In the genomic region with DNA sequence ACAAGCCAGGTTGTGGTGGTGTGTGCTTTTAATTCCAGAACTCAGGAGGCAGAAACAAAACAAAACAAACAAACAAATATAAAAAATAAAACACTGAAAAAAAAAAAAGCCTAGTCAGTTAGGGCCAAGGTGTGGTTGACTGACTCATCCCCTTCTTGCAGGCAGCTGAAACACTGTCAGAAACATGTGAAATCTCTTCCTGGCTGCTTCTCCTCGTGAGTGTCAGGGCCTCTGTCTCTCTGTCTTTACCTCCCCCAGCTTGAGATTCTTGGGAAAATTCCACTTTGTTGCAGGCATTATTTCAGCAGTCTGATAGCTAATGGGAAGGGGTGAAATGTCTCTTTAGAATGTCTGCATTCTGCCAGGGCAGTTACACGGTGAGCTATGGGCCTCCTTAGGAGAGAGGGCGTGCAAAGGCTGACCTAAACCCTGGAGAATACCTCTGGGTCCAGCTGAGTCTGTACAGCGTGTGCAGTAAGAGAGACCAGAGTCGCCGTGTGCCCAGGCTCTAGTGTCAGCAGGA, we compare ENCODE assay signal across 1 mouse cellular context.
TF ChIP-seq lines count a peak whose summit lies in the region.

No protein-coding gene starts in this region.

TF ChIP-seq in MEL, 35 proteins besides CTCF, POLR2A, EP300 and RAD21 (continued from another document):
- TF ChIP-seq ZMIZ1 (IDR thresholded peaks at IDR 0.05; ENCODE audit: low read depth, low read length) (no peak), POLR2AphosphoS5 (IDR thresholded peaks at IDR 0.05; ENCODE audit: borderline replicate concordance, low read depth, low read length) (no peak), USF2 (IDR thresholded peaks at IDR 0.05; ENCODE audit: borderline replicate concordance in 1 of 2, insufficient read depth in 1 of 2, low read depth in 1 of 2, low read length in 2 of 2) (no peak), MXI1 (IDR thresholded peaks at IDR 0.05; ENCODE audit: low read depth, low read length) (peak; percentile 68; the same call in 1 of the 2 replicates), ETS1 (IDR thresholded peaks at IDR 0.05; ENCODE audit: low read depth, low read length) (peak; percentile 56), TBP (IDR thresholded peaks at IDR 0.05; ENCODE audit: low read depth, low read length) (no peak), JUND (IDR thresholded peaks at IDR 0.05; ENCODE audit: low read depth, low read length) (no peak), TCF12 (IDR thresholded peaks at IDR 0.05; ENCODE audit: low read depth, low read length) (no peak), USF1 (IDR thresholded peaks at IDR 0.05; ENCODE audit: low read depth, low read length) (no peak), GABPA (IDR thresholded peaks at IDR 0.05; ENCODE audit: low read depth, low read length) (no peak), TAL1 (IDR thresholded peaks at IDR 0.05; ENCODE audit: low read length) (no peak), MAZ (IDR thresholded peaks at IDR 0.05; ENCODE audit: low read depth, low read length) (no peak), ZC3H11A (IDR thresholded peaks at IDR 0.05; ENCODE audit: low read depth, low read length) (no peak), CHD2 (IDR thresholded peaks at IDR 0.05; ENCODE audit: low read length) (no peak), BHLHE40 (IDR thresholded peaks at IDR 0.05; ENCODE audit: borderline replicate concordance, low read depth, low read length) (no peak), KAT2A (conservative IDR thresholded peaks at IDR 0.05; ENCODE audit: low read depth, low read length) (no peak), ZKSCAN1 (IDR thresholded peaks at IDR 0.05; ENCODE audit: low read depth, low read length) (no peak), NELFE (IDR thresholded peaks at IDR 0.05; ENCODE audit: low read depth, low read length) (no peak), MAX (IDR thresholded peaks at IDR 0.05; ENCODE audit: low read length) (0 out of 2 replicates have a peak, but pooled peaks have one; percentile 31), SMC3 (IDR thresholded peaks at IDR 0.05; ENCODE audit: low read depth, low read length) (0 out of 2 replicates have a peak, but pooled peaks have one; percentile 1), MAFK (IDR thresholded peaks at IDR 0.05; ENCODE audit: borderline replicate concordance, low read depth, low read length) (no peak)
